Mouse (Mus musculus): ENCODE measurements at regions not wholly inside any gene's neighbourhood (a gene's known extent, or its start where the extent isn't known, plus 50 kb on each side); places are given as distances from the start of the nearest gene placed in this dataset.

DNA sequence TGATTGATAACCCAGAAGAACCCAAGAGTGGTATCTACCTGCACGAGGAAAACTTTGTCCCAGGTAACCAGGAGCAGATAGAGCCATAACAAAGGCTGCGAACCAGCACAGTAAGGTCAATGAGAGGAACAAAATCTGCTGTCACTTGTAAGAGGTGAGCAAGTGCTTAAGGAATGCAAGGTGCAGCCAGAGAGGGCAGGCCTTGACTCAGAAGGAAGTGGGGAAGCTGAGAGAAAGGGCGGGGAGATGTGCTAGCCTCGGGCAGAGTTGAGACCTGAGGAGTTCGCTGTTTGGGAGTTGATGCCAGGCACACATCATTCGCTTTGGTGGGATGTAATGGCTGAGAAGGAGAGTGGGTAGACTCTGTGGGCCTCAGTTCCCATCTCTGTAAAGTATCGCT, 205.5 kb downstream of the Gm19410 start:
- TF ChIP-seq CTCF (IDR thresholded peaks at IDR 0.05; ENCODE audit: low read depth) (no peak), EP300 (IDR thresholded peaks at IDR 0.05; ENCODE audit: low read depth) (no peak)

Measured in liver, embryonic 14.5 days (tissue).